Mouse (Mus musculus): ENCODE results near the gene Nid2. TPM values are rescaled to one million over a fixed set of nuclear protein-coding genes. Genes with fewer than 3 reads are reported as not detected.

The Nid2 gene
- polyA plus RNA-seq, 1 experiment, result 10.4 TPM

- 89% methylated on average over 4 of the region's 4 CpGs for WGBS
- Histone ChIP-seq H3K4me1 (ENCODE audit: control insufficient read depth, insufficient read depth, low read length) (no peaks in the 10 kb centered on the region; the same call in 1 of the 2 replicates), H3K4me3 (replicated peaks; ENCODE audit: extremely low read depth, low read depth, low read length) (no peak overlapping the region)
- no peak for TF ChIP-seq POLR2A (IDR thresholded peaks at IDR 0.05; ENCODE audit: borderline replicate concordance, extremely low read depth, low read depth, low read length)
- TF ChIP-seq CTCF (IDR thresholded peaks at IDR 0.05; ENCODE audit: insufficient read depth, low read length), result no peak
- no peak for DNase-seq
Measured at GRCm38 (mm10) chr14:19775491-19775890, 24.4 kb downstream of the Nid2 start.

GRCm38 (mm10) chr14:19776179-19776578 is 25.1 kb downstream of the Nid2 start:
- WGBS, result 96% methylated on average over 5 of the region's 5 CpGs

GRCm38 (mm10) chr14:19776890-19777289 is 25.8 kb downstream of the Nid2 start:
- WGBS, result 59% methylated on average over 6 of the region's 6 CpGs
- no peaks in the 10 kb centered on the region for H3K4me1 ChIP-seq (ENCODE audit: control insufficient read depth, insufficient read depth, low read length)
- H3K4me3 ChIP-seq (replicated peaks; ENCODE audit: extremely low read depth, low read depth, low read length), result no peak overlapping the region
- no peak for TF ChIP-seq POLR2A (IDR thresholded peaks at IDR 0.05; ENCODE audit: borderline replicate concordance, extremely low read depth, low read depth, low read length)
- peak; percentile 93 for TF ChIP-seq CTCF (IDR thresholded peaks at IDR 0.05; ENCODE audit: insufficient read depth, low read length)
- peak; percentile 44 for DNase-seq

More at GRCm38 (mm10) chr14:19776179-19776578, 25.1 kb downstream of the Nid2 start:
- DNase-seq, result no peak
- TF ChIP-seq POLR2A (IDR thresholded peaks at IDR 0.05; ENCODE audit: borderline replicate concordance, extremely low read depth, low read depth, low read length), result no peak
- TF ChIP-seq CTCF (IDR thresholded peaks at IDR 0.05; ENCODE audit: insufficient read depth, low read length), result no peak
- H3K4me3 ChIP-seq (replicated peaks; ENCODE audit: extremely low read depth, low read depth, low read length), result no peak overlapping the region
- H3K4me1 ChIP-seq (ENCODE audit: control insufficient read depth, insufficient read depth, low read length), result no peaks in the 10 kb centered on the region

DNA sequence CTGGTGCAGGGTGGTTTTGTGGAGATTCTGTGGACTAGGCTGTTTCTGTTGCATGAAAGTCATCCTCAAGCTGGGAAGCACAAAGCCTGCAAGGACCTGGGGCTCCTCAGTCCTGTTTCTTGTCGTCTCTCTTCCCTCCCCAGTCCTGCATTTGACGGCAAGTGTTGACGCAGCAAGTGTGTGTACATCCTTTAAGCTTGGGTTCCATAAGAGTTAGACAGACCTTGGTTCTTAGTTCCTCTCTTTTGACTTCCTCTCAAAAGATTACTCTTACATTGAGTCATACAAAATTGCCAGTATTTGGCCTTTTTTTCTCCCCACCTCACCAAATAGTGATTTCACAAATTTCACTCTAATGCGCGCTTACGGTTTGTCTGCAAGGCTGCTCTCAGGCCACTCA is 26.3 kb downstream of the Nid2 start:
- WGBS, result 80% methylated on average over 6 of the region's 6 CpGs
- Histone ChIP-seq H3K4me3 (replicated peaks; ENCODE audit: extremely low read depth, low read depth, low read length) (no peak overlapping the region), H3K4me1 (ENCODE audit: control insufficient read depth, insufficient read depth, low read length) (no peaks in the 10 kb centered on the region)
- no peak for DNase-seq
- TF ChIP-seq POLR2A (IDR thresholded peaks at IDR 0.05; ENCODE audit: borderline replicate concordance, extremely low read depth, low read depth, low read length) (no peak), CTCF (IDR thresholded peaks at IDR 0.05; ENCODE audit: insufficient read depth, low read length) (no peak)

DNA sequence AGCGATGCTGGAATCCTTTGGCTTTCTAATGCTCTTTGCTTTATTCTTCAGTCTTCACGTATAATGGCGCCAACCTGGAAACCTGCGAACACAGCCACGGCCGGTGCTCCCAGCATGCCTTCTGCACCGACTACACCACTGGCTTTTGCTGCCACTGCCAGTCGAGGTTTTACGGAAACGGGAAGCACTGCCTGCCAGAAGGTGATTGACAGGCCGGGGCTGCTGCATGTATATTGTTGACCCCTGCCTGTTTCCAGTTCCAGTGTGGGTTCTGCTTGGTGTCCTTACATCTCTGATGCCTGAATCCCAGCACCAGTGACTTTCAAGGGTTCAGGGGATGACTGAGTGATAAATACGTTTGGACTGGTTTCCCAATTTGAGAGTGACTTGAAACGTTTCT is 26.9 kb downstream of the Nid2 start:
- no peak for TF ChIP-seq POLR2A (IDR thresholded peaks at IDR 0.05; ENCODE audit: borderline replicate concordance, extremely low read depth, low read depth, low read length)
- no peak for TF ChIP-seq CTCF (IDR thresholded peaks at IDR 0.05; ENCODE audit: insufficient read depth, low read length)
- Histone ChIP-seq H3K4me1 (ENCODE audit: control insufficient read depth, insufficient read depth, low read length) (no peaks in the 10 kb centered on the region), H3K4me3 (replicated peaks; ENCODE audit: extremely low read depth, low read depth, low read length) (no peak overlapping the region)
- no peak for DNase-seq
- 84% methylated on average over 13 of the region's 13 CpGs for WGBS

- DNase-seq, result no peak
- 71% methylated on average over 9 of the region's 9 CpGs for WGBS
- H3K4me1 ChIP-seq (ENCODE audit: control insufficient read depth, insufficient read depth, low read length), result no peaks in the 10 kb centered on the region
- TF ChIP-seq CTCF (IDR thresholded peaks at IDR 0.05; ENCODE audit: insufficient read depth, low read length), result no peak
- no peak for TF ChIP-seq POLR2A (IDR thresholded peaks at IDR 0.05; ENCODE audit: borderline replicate concordance, extremely low read depth, low read depth, low read length)
- no peak overlapping the region for H3K4me3 ChIP-seq (replicated peaks; ENCODE audit: extremely low read depth, low read depth, low read length)
Measured at GRCm38 (mm10) chr14:19785797-19786588, 34.9 kb downstream of the Nid2 start.

GRCm38 (mm10) chr14:19788443-19788842 is 37.4 kb downstream of the Nid2 start:
- Histone ChIP-seq H3K4me1 (ENCODE audit: control insufficient read depth, insufficient read depth, low read length) (no peaks in the 10 kb centered on the region), H3K4me3 (replicated peaks; ENCODE audit: extremely low read depth, low read depth, low read length) (no peak overlapping the region)
- TF ChIP-seq CTCF (IDR thresholded peaks at IDR 0.05; ENCODE audit: insufficient read depth, low read length), result no peak
- no peak for TF ChIP-seq POLR2A (IDR thresholded peaks at IDR 0.05; ENCODE audit: borderline replicate concordance, extremely low read depth, low read depth, low read length)
- no peak for DNase-seq
- WGBS, result 69% methylated on average over 1 of the region's 1 CpGs

GRCm38 (mm10) chr14:19794881-19795280 is 43.8 kb downstream of the Nid2 start:
- DNase-seq, result no peak
- WGBS, result 59% methylated on average over 4 of the region's 4 CpGs
- TF ChIP-seq CTCF (IDR thresholded peaks at IDR 0.05; ENCODE audit: insufficient read depth, low read length) (no peak), POLR2A (IDR thresholded peaks at IDR 0.05; ENCODE audit: borderline replicate concordance, extremely low read depth, low read depth, low read length) (no peak)
- H3K4me3 ChIP-seq (replicated peaks; ENCODE audit: extremely low read depth, low read depth, low read length), result no peak overlapping the region
- H3K4me1 ChIP-seq (ENCODE audit: control insufficient read depth, insufficient read depth, low read length), result no peaks in the 10 kb centered on the region

GRCm38 (mm10) chr14:19796541-19797304 is 45.7 kb downstream of the Nid2 start:
- no peak for DNase-seq
- TF ChIP-seq POLR2A (IDR thresholded peaks at IDR 0.05; ENCODE audit: borderline replicate concordance, extremely low read depth, low read depth, low read length) (no peak), CTCF (IDR thresholded peaks at IDR 0.05; ENCODE audit: insufficient read depth, low read length) (no peak)
- H3K4me1 ChIP-seq (ENCODE audit: control insufficient read depth, insufficient read depth, low read length), result no peaks in the 10 kb centered on the region
- WGBS, result 57% methylated on average over 18 of the region's 18 CpGs
- no peak overlapping the region for H3K4me3 ChIP-seq (replicated peaks; ENCODE audit: extremely low read depth, low read depth, low read length)

Measured in lung, adult 2 months (tissue).